Mouse (Mus musculus): ENCODE measurements around the gene Lif.

- no peak for TF ChIP-seq CTCF (IDR thresholded peaks at IDR 0.05; ENCODE audit: low read depth, low read length)
- TF ChIP-seq POLR2A (IDR thresholded peaks at IDR 0.05; ENCODE audit: extremely low read depth, insufficient read depth, low read length): no peak
Measured at GRCm38 (mm10) chr11:4249151-4249550, 8.2 kb upstream of the Lif start.

All from liver, adult 2 months (tissue).